Mouse (Mus musculus) thymus, adult 2 months (tissue): Measurements from ENCODE around the gene Gxylt2. TPM values are rescaled to one million over a fixed set of nuclear protein-coding genes. Genes with fewer than 3 reads are reported as not detected.

Experiments
- DNase-seq: peaks from one replicate; pipeline ENCODE4 v3.0.0; 2021
- H3K27ac ChIP-seq: fragments of 200-500 bp; 2 replicates; pipeline ENCODE4 v1.5.1; 2012; ENCODE audit warnings: low read length, control low read depth; ENCODE audit not compliant: control insufficient read depth, insufficient read depth
- H3K27me3 ChIP-seq: fragments of 200-500 bp; 2 replicates; pipeline ENCODE4 v1.6.1; 2012; ENCODE audit warnings: mild to moderate bottlenecking, low read length, moderate library complexity, mixed read lengths; ENCODE audit not compliant: control insufficient read depth, insufficient read depth
- H3K36me3 ChIP-seq: fragments of 200-500 bp; 2 replicates; pipeline ENCODE4 v1.6.1; 2012; ENCODE audit warnings: mild to moderate bottlenecking, low read length, moderate library complexity; ENCODE audit not compliant: control insufficient read depth, insufficient read depth
- H3K4me1 ChIP-seq: fragments of 200-500 bp; replicated peaks from 2 replicates; pipeline ENCODE4 v1.6.1; 2012; ENCODE audit warnings: low read length; ENCODE audit not compliant: control insufficient read depth, insufficient read depth
- H3K4me3 ChIP-seq: fragments of 200-500 bp; 2 replicates; pipeline ENCODE4 v1.5.1; 2012; ENCODE audit warnings: mild to moderate bottlenecking, low read length, control low read depth, moderate library complexity; ENCODE audit not compliant: control insufficient read depth, insufficient read depth
- CTCF ChIP-seq: fragments of 200-500 bp; IDR thresholded peaks from 2 replicates; pipeline ENCODE4 v1.5.1; 2012; ENCODE audit warnings: mild to moderate bottlenecking, control low read depth, low read length, moderate library complexity, borderline replicate concordance; ENCODE audit not compliant: control insufficient read depth, poor library complexity, insufficient read depth; ENCODE audit errors: extremely low read depth
- POLR2A ChIP-seq: fragments of 200-500 bp; IDR thresholded peaks from 2 replicates; pipeline ENCODE4 v1.6.1; 2012; ENCODE audit warnings: mild to moderate bottlenecking, low read length, control low read depth, moderate library complexity; ENCODE audit not compliant: control insufficient read depth, poor library complexity, insufficient read depth; ENCODE audit errors: extremely low read depth
- WGBS: fragments of 180-500 bp; shearing (Covaris S2); methylation state at CpG from one replicate; pipeline ENCODE4 v1.1.7; 2018; 5-methylcytosine and 5-hydroxymethylcytosine counted together
- polyA plus RNA-seq: library from polyadenylated mRNA; depleted of rRNA; stranded (reverse); fragments of >200 nt; gene quantifications from 2 replicates; pipeline ENCODE4 v1.2.3, GENCODE M21; 2012; rRNA removed

The Gxylt2 gene
- polyA plus RNA-seq, 1 experiment: 0.82 TPM

DNA sequence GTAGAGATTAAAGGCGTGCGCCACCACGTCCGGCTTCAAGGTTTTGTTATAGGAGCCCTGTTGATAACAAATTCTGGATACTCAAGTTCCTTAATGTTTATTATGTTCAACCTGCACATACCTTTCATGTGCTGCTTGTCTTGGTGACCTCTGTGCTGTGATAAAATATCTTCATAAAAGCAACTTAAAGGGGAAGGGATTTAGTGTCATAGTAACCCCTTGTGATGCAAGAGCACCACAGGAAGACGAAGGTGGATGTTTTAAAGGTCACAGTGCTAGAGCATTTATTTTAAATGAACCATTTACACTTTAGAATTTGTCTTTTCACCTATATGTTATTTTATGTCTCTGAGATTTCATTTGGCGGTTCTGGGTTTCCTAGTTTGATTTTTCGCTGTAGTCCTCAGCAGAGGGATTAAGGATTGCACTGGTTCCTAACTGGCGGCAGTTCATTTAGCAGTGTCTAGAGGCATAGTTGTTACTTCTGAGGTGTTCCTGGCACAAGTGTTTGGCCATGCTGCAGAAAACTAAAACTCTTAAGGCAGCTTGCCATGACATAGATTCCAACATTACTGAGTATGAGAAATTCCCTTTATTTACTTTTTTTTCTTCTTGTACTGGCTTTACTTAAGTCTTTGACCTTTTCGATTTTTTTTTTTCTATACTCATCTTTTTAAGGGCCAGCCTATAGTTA lies 144.3 kb downstream of the Gxylt2 start:
- Histone ChIP-seq H3K27ac (no peak overlapping the region), H3K27me3 (no peaks in the 10 kb centered on the region), H3K4me1 (no peaks in the 10 kb centered on the region; the same call in 1 of the 2 replicates), H3K4me3 (no peak overlapping the region), H3K36me3 (peaks cover 19% of the 10 kb centered on the region)
- WGBS: 92% methylated on average over 9 of the region's 9 CpGs
- no peak for DNase-seq
- TF ChIP-seq CTCF (no peak), POLR2A (no peak)

DNA sequence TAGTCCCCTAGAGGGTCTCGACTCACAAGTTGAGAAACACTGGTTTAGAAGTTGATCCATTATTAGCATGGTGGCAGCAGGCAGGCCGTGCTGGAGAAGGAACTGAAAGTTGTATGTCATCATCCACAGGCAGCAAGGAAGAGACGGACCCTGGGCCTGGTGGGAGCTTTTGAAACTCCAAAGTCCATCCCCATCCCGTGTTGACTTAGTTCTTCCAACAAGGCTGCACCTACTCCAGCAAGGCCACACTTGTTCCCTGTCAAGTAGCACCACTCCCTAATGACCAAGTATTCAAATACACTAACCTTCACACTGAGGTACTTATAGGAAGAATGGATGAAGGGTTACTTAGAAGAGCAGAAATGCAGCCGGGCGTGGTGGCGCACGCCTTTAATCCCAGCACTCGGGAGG lies 146.1 kb downstream of the Gxylt2 start:
- H3K4me3 ChIP-seq: no peak overlapping the region
- TF ChIP-seq CTCF: no peak
- TF ChIP-seq POLR2A: no peak
- H3K27me3 ChIP-seq: no peaks in the 10 kb centered on the region
- no peak overlapping the region for H3K27ac ChIP-seq
- peaks cover 15% of the 10 kb centered on the region for H3K36me3 ChIP-seq
- DNase-seq: no peak
- no peaks in the 10 kb centered on the region; the same call in 1 of the 2 replicates for H3K4me1 ChIP-seq
- WGBS: 91% methylated on average over 9 of the region's 9 CpGs

GRCm38 (mm10) chr6:100851083-100851482 lies 146.5 kb downstream of the Gxylt2 start:
- Histone ChIP-seq H3K36me3 (peaks cover 15% of the 10 kb centered on the region), H3K27me3 (no peaks in the 10 kb centered on the region), H3K27ac (no peak overlapping the region), H3K4me1 (no peaks in the 10 kb centered on the region; the same call in 1 of the 2 replicates), H3K4me3 (no peak overlapping the region)
- TF ChIP-seq POLR2A (no peak), CTCF (no peak)
- 80% methylated on average over 5 of the region's 5 CpGs for WGBS
- no peak for DNase-seq

Other genes with a start within 250 kb of the Gxylt2 start
- gene Shq1, start 33.6 kb upstream of the Gxylt2 start, polyA plus RNA-seq: 4.9 and 5.1 TPM in 2 replicates
- 27.0 and 35.0 TPM in 2 replicates for gene Ppp4r2, start 128.9 kb downstream of the Gxylt2 start, polyA plus RNA-seq